Mouse (Mus musculus): Measurements from ENCODE around the gene Akr1b10. TPM values are rescaled to one million over a fixed set of nuclear protein-coding genes. Genes with fewer than 3 reads are reported as not detected.

Gene Akr1b10
- polyA plus RNA-seq, 1 experiment from 2014 or later = 9.1 TPM

Other genes starting within 250 kb of the Akr1b10 start
- 33.3 and 40.1 TPM in 2 replicates for gene Slc35b4, start 207.1 kb upstream of the Akr1b10 start, polyA plus RNA-seq (2014; fragmentation: Nextera tagmentation; extraction: Ambion mirVana)
- 95.2 and 106 TPM in 2 replicates for gene Akr1b3, start 66.7 kb upstream of the Akr1b10 start, polyA plus RNA-seq (2014; fragmentation: Nextera tagmentation; extraction: Ambion mirVana)
- gene Akr1b8, start 30.1 kb upstream of the Akr1b10 start, polyA plus RNA-seq (2014; fragmentation: Nextera tagmentation; extraction: Ambion mirVana) = 3.2 and 4.5 TPM in 2 replicates
- not detected in 2 replicates for gene Akr1b7, start 28.1 kb downstream of the Akr1b10 start, polyA plus RNA-seq (2014; fragmentation: Nextera tagmentation; extraction: Ambion mirVana)
- 94.2 and 94.6 TPM in 2 replicates for gene Bpgm, start 92.0 kb downstream of the Akr1b10 start, polyA plus RNA-seq (2014; fragmentation: Nextera tagmentation; extraction: Ambion mirVana)
- 26.9 and 50.0 TPM in 2 replicates for gene Cald1, start 214.3 kb downstream of the Akr1b10 start, polyA plus RNA-seq (2014; fragmentation: Nextera tagmentation; extraction: Ambion mirVana)

All from midbrain, embryonic 14.5 days (tissue).